Mouse (Mus musculus) spleen, adult 2 months (tissue): Measurements from ENCODE around the gene Cyp8b1.

Experiments
- CTCF ChIP-seq: fragments of 200-500 bp; IDR thresholded peaks from 2 replicates; pipeline ENCODE4 v1.5.1; 2011; ENCODE audit warnings: mild to moderate bottlenecking, inconsistent platforms; ENCODE audit not compliant: insufficient read depth, insufficient read length, insufficient replicate concordance; ENCODE audit errors: extremely low read depth
- POLR2A ChIP-seq: fragments of 200-500 bp; IDR thresholded peaks from 2 replicates; pipeline ENCODE4 v1.6.1; 2011; ENCODE audit warnings: low read depth, low read length, inconsistent platforms

- no peak for TF ChIP-seq CTCF
- TF ChIP-seq POLR2A = no peak
Measured at GRCm38 (mm10) chr9:121896820-121897219, 19.3 kb downstream of the Cyp8b1 start.
